Mouse (Mus musculus) thymus, adult 2 months (tissue): ENCODE data around the gene Rbfox2. TPM values are rescaled to one million over a fixed set of nuclear protein-coding genes. Genes with fewer than 3 reads are reported as not detected.

Source experiments
- DNase-seq: peaks from one replicate; pipeline ENCODE4 v3.0.0; 2021
- H3K27ac ChIP-seq: fragments of 200-500 bp; 2 replicates; pipeline ENCODE4 v1.5.1; 2012; ENCODE audit warnings: low read length, control low read depth; ENCODE audit not compliant: control insufficient read depth, insufficient read depth
- H3K27me3 ChIP-seq: fragments of 200-500 bp; 2 replicates; pipeline ENCODE4 v1.6.1; 2012; ENCODE audit warnings: mild to moderate bottlenecking, low read length, moderate library complexity, mixed read lengths; ENCODE audit not compliant: control insufficient read depth, insufficient read depth
- H3K36me3 ChIP-seq: fragments of 200-500 bp; 2 replicates; pipeline ENCODE4 v1.6.1; 2012; ENCODE audit warnings: mild to moderate bottlenecking, low read length, moderate library complexity; ENCODE audit not compliant: control insufficient read depth, insufficient read depth
- H3K4me1 ChIP-seq: fragments of 200-500 bp; replicated peaks from 2 replicates; pipeline ENCODE4 v1.6.1; 2012; ENCODE audit warnings: low read length; ENCODE audit not compliant: control insufficient read depth, insufficient read depth
- H3K4me3 ChIP-seq: fragments of 200-500 bp; 2 replicates; pipeline ENCODE4 v1.5.1; 2012; ENCODE audit warnings: mild to moderate bottlenecking, low read length, control low read depth, moderate library complexity; ENCODE audit not compliant: control insufficient read depth, insufficient read depth
- CTCF ChIP-seq: fragments of 200-500 bp; IDR thresholded peaks from 2 replicates; pipeline ENCODE4 v1.5.1; 2012; ENCODE audit warnings: mild to moderate bottlenecking, control low read depth, low read length, moderate library complexity, borderline replicate concordance; ENCODE audit not compliant: control insufficient read depth, poor library complexity, insufficient read depth; ENCODE audit errors: extremely low read depth
- POLR2A ChIP-seq: fragments of 200-500 bp; IDR thresholded peaks from 2 replicates; pipeline ENCODE4 v1.6.1; 2012; ENCODE audit warnings: mild to moderate bottlenecking, low read length, control low read depth, moderate library complexity; ENCODE audit not compliant: control insufficient read depth, poor library complexity, insufficient read depth; ENCODE audit errors: extremely low read depth
- WGBS: fragments of 180-500 bp; shearing (Covaris S2); methylation state at CpG from one replicate; pipeline ENCODE4 v1.1.7; 2018; 5-methylcytosine and 5-hydroxymethylcytosine counted together
- polyA plus RNA-seq: library from polyadenylated mRNA; depleted of rRNA; stranded (reverse); fragments of >200 nt; gene quantifications from 2 replicates; pipeline ENCODE4 v1.2.3, GENCODE M21; 2012

Rbfox2 gene
- polyA plus RNA-seq, 1 experiment, result 20.5 TPM

DNA sequence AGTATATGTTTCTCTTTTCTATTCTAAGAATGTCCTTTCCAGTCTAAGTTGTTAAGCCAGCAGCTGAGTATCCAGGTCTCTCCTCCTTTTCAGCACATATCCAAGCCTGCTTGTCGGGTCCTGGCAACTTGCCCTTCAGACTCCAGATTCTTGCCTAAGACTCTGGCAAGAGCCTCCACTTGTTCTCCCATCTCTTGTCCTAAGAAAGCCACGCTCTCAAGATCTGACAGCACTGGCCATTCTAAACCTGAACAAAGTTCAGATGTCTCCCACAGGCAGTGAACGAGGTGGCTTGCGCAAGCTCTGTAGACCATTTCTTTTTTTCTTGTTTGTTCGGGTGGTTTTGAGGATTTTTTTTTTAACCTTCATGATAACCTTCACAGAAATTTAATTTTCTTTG lies 110.0 kb downstream of the Rbfox2 start:
- Histone ChIP-seq H3K4me3 (no peak overlapping the region), H3K36me3 (no peaks in the 10 kb centered on the region), H3K4me1 (no peaks in the 10 kb centered on the region), H3K27me3 (no peaks in the 10 kb centered on the region), H3K27ac (no peak overlapping the region)
- WGBS, result 89% methylated on average over 5 of the region's 5 CpGs
- DNase-seq, result no peak
- TF ChIP-seq CTCF, result no peak

GRCm38 (mm10) chr15:77196001-77196400 lies 110.8 kb downstream of the Rbfox2 start:
- 84% methylated on average over 2 of the region's 2 CpGs for WGBS
- H3K4me1 ChIP-seq, result no peaks in the 10 kb centered on the region
- no peak overlapping the region for H3K4me3 ChIP-seq
- no peak overlapping the region for H3K27ac ChIP-seq
- no peaks in the 10 kb centered on the region for H3K36me3 ChIP-seq
- DNase-seq, result no peak
- no peaks in the 10 kb centered on the region for H3K27me3 ChIP-seq
- TF ChIP-seq POLR2A (no peak), CTCF (no peak)

GRCm38 (mm10) chr15:77192154-77192935 lies 114.5 kb downstream of the Rbfox2 start:
- H3K36me3 ChIP-seq, result no peaks in the 10 kb centered on the region
- no peak overlapping the region for H3K4me3 ChIP-seq
- DNase-seq, result no peak
- no peaks in the 10 kb centered on the region for H3K27me3 ChIP-seq
- TF ChIP-seq POLR2A, result no peak
- TF ChIP-seq CTCF, result no peak
- no peaks in the 10 kb centered on the region for H3K4me1 ChIP-seq
- 85% methylated on average over 14 of the region's 14 CpGs for WGBS
- no peak overlapping the region for H3K27ac ChIP-seq

DNA sequence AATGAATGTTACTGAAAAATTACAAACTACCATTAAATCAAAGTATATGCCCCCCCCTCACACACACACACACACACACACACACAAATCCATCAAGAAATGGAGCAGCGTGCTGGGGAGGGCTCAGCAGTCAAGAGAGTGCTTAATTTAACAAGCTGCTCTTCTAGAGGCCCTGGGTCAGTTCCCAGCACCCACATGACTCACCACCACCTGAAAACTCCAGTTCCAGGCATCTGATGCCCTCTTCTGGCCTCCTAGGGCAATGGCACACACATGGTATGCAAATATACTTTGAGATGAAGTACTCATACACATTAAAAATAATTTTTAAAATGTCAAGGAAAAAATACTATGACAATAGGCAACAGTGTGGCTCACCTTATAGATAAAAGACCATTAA lies 120.7 kb downstream of the Rbfox2 start:
- 100% methylated on average over 1 of the region's 1 CpGs for WGBS
- no peak for DNase-seq
- H3K4me1 ChIP-seq, result no peaks in the 10 kb centered on the region
- no peak overlapping the region for H3K4me3 ChIP-seq
- H3K36me3 ChIP-seq, result no peaks in the 10 kb centered on the region
- TF ChIP-seq POLR2A (no peak), CTCF (no peak)
- no peak overlapping the region for H3K27ac ChIP-seq
- no peaks in the 10 kb centered on the region for H3K27me3 ChIP-seq

DNA sequence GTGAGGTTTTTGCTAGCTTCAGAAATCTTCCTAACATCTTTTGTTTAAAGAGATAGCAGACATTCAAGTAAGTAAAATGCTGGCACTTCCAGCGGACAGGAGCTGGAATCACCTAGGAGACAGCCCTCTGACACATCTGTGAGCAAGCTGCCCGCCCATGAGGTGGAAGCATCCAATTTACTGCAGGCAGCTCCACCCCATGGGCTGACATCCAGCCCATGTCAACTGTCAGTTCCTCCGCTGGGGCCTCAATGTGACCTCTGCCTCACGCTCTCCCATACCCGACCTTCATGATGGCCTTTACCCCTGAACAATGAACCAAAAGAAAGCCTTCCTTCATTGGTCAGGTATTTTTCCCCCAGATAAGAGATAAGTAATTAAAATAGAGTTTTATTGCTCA lies 121.2 kb downstream of the Rbfox2 start:
- DNase-seq, result no peak

GRCm38 (mm10) chr15:77182800-77183199 lies 124.0 kb downstream of the Rbfox2 start:
- DNase-seq, result no peak
- H3K36me3 ChIP-seq, result no peaks in the 10 kb centered on the region
- no peaks in the 10 kb centered on the region for H3K4me1 ChIP-seq
- no peaks in the 10 kb centered on the region for H3K27me3 ChIP-seq
- no peak overlapping the region for H3K27ac ChIP-seq
- TF ChIP-seq CTCF, result no peak
- 93% methylated on average over 5 of the region's 5 CpGs for WGBS
- H3K4me3 ChIP-seq, result no peak overlapping the region

More for the DNA sequence above, 121.2 kb downstream of the Rbfox2 start:
- WGBS, result 92% methylated on average over 5 of the region's 5 CpGs
- Histone ChIP-seq H3K4me3 (no peak overlapping the region), H3K27ac (no peak overlapping the region), H3K4me1 (no peaks in the 10 kb centered on the region), H3K27me3 (no peaks in the 10 kb centered on the region), H3K36me3 (no peaks in the 10 kb centered on the region)
- no peak for TF ChIP-seq POLR2A
- no peak for TF ChIP-seq CTCF

DNA sequence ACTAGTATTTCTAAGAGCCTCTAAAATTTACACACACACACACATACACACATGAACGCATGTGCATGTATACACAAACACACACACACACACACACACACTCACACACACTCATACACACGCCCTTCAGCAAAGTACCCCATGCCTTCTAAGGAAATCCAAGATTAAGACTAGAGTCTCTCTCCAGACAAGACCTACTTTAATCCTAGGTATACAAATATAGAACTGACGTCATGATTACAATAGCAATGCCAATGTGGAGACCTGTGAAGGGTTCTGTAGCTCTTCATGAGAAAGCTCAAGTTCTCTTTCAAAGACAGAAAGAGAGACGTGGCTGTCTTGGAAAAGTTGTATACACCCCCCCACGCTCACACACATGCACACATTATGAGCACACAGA lies 132.8 kb downstream of the Rbfox2 start:
- no peak for DNase-seq
- no peaks in the 10 kb centered on the region for H3K27me3 ChIP-seq
- H3K27ac ChIP-seq, result no peak overlapping the region
- TF ChIP-seq CTCF (no peak), POLR2A (no peak)
- no peaks in the 10 kb centered on the region for H3K4me1 ChIP-seq
- WGBS, result 94% methylated on average over 5 of the region's 5 CpGs
- no peak overlapping the region for H3K4me3 ChIP-seq
- H3K36me3 ChIP-seq, result no peaks in the 10 kb centered on the region
